Mouse (Mus musculus): ENCODE measurements at regions not wholly inside any gene's neighbourhood (a gene's known extent, or its start where the extent isn't known, plus 50 kb on each side); places are given as distances from the start of the nearest gene placed in this dataset.

GRCm38 (mm10) chr4:83166867-83167814 is 115.0 kb upstream of the Frem1 start:
- ChIA-PET POLR2A (interaction anchor here in 1 of 4 experiments (0.6 kb wide), 1 partner anchor 124 kb away, joined by 3 read pairs; no protein-coding TSS in a partner anchor), CTCF (interaction anchor here in 1 of 4 experiments (0.6 kb wide), 1 partner anchor 57 kb away, joined by 3 read pairs; no protein-coding TSS in a partner anchor)

DNA sequence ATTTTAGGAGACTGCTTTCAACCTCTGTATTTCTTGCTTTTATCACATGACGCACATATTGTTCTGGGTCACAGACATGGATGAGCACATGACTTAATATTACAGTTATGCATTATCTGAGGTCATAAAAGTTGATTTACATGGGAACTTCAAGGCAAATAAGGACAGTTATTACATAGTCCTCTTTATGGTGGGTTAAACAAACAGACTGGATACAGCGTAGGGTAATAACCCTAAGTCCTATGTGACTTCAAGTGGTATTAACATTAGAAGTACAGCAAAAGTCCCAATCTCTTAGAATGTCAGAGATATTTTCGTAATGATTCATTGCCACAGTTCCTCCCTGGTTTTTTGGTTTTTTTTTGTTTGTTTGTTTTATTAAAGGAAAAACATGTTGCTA is 94.6 kb upstream of the Frem1 start:
- CTCF ChIA-PET: interaction anchor here in 1 of 4 experiments (0.6 kb wide), 1 partner anchor 16 kb away, joined by 3 read pairs; no protein-coding TSS in a partner anchor
- POLR2A ChIA-PET: no interaction called here

DNA sequence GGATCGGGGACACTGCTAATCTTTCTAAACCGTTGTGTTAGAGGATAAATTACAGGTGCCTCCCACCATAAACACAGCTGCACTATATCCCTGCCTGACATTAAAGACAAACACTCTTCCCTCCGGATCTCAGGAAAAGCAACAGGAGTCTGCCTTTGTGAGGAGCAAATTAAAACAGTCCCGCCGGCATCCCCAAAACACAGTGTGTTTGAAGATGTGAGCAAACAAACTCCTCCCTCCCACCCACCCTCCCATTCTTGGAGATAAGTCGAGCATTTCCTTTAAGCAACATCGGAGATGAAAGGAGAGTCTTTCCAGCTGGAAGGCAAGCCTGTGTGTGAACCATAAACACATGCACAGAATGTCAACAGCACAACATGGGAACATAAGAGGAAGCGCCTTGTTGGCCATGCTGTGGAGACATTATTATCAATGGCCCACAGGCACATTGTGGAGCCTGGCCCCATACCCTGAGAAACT is 93.6 kb upstream of the Frem1 start:
- ChIA-PET POLR2A (no interaction called here), CTCF (interaction anchor here in 1 of 4 experiments (0.7 kb wide), 1 partner anchor 80 kb away, joined by 3 read pairs; no protein-coding TSS in a partner anchor)

GRCm38 (mm10) chr4:83144781-83145517 is 92.8 kb upstream of the Frem1 start:
- POLR2A ChIA-PET: no interaction called here
- CTCF ChIA-PET: interaction anchor here in 1 of 4 experiments (0.7 kb wide), 1 partner anchor 81 kb away, joined by 3 read pairs; no protein-coding TSS in a partner anchor

- ChIA-PET POLR2A (no interaction called here), CTCF (no interaction called here)
These were observed 89.6 kb upstream of the Frem1 start for GRCm38 (mm10) chr4:83141736-83142135.

GRCm38 (mm10) chr4:83122668-83123005 is 70.5 kb upstream of the Frem1 start:
- ChIA-PET CTCF (interaction anchor here in 1 of 4 experiments (0.7 kb wide), 1 partner anchor 187 kb away, joined by 3 read pairs; no protein-coding TSS in a partner anchor), POLR2A (no interaction called here)

GRCm38 (mm10) chr4:83122003-83122667 is 70.0 kb upstream of the Frem1 start:
- CTCF ChIA-PET: no interaction called here
- POLR2A ChIA-PET: no interaction called here

DNA sequence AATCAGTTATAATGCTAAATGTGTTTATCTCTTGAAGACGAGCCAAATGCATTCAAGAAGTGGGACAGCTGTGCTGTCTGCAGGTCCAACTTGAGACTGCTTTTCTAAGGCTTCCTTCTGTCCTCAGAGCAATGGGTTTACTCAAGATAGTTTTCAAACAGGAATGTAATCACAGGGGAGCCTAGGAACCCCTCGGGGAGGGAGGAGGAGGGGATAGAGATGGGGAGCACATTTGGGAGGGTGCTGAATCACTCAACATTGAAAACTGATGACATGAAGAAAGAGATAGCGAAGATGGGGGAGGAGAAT is 56.5 kb upstream of the Frem1 start:
- POLR2A ChIA-PET: no interaction called here

DNA sequence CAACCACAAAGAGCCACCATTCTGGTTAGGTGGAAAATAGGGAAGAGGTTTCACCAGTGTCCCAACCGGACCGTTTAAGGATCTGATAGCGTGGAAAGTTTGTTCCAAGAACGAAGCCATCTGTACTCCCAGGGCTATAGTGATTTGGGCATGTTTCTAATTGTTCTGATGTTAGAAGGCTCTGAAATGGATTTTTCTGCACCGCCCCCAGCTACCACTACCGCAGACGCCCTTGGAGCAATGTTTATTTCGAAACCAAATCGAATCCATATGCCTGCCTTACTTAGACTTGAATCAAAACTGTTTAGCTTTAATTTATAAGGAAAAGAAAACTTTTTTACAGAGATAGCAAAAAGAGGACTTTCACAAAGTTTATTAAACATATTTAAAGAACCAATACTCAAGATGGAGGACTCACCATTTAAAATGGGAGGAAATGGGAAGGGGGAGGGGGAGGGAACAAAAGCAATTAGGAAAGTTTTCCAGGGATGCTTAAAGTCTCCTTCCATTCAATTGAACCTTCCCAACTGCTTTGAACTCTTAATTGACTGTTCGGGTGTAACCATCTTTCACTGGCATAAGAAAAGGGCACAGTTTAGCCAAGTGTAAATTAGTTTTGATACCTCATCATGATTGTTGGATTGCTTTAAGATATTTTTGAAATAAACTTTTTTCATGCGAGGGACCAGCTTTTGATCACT is 56.0 kb upstream of the Frem1 start:
- POLR2A ChIA-PET: no interaction called here
- CTCF ChIA-PET: interaction anchor here in 1 of 4 experiments (0.7 kb wide), 1 partner anchor 75 kb away, joined by 3 read pairs; no protein-coding TSS in a partner anchor

More for the DNA sequence above, 56.5 kb upstream of the Frem1 start:
- CTCF ChIA-PET: no interaction called here

- CTCF ChIA-PET: no interaction called here
- POLR2A ChIA-PET: interaction anchor here in 1 of 4 experiments (0.7 kb wide), 1 partner anchor 424 kb away, joined by 3 read pairs; no protein-coding TSS in a partner anchor
These were observed 55.0 kb upstream of the Frem1 start for GRCm38 (mm10) chr4:83107161-83107560.

- CTCF ChIA-PET: no interaction called here
These were observed 52.0 kb upstream of the Frem1 start for GRCm38 (mm10) chr4:83104045-83104681.

DNA sequence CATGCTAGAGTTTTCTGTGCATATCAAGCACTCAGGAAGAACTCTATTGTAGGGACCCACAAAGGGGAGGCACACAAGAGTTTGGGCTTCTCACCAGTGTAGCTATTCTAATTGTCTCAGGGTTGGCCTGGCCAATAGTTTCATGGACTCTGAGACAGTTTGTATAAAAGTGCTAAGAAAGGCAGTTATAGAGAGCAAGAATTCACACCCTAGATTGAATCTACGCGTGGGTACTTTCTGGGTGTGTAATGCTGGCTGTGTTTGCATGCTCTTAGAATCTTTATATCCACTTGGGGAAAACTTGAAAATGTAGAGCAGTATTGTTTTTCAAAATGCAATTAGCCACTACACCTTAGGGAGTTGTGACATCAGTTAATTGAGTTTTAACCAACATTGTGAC is 50.8 kb upstream of the Frem1 start:
- ChIA-PET CTCF (no interaction called here), POLR2A (no interaction called here)

More at GRCm38 (mm10) chr4:83104045-83104681, 52.0 kb upstream of the Frem1 start:
- POLR2A ChIA-PET: no interaction called here

DNA sequence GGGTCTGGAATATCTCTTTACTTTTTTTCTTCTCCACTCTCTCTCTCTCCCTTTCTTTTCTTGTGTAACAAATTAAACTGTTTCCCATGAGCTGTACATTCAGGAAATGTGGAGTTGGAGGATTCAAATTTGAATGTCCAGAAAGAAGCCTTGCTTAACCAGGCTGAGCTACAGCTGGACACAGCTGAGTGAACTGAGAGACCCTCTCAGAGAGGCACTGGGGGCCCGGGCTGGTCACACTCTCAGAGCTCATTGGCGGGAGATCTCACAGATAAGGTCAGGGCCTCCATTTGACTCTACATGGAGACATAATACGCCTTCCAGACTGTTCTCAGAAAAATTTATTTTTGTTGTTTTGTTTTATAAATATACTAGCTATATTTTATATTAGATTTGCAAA is 49.9 kb upstream of the Frem1 start:
- POLR2A ChIA-PET: no interaction called here
- CTCF ChIA-PET: no interaction called here
